13 mouse cellular contexts compared by ENCODE assay signal in genomic region chr2:33631022-33631707, GRCm38 (mm10). TPM values are rescaled to one million over a fixed set of nuclear protein-coding genes. Genes with fewer than 3 reads are reported as not detected.
DNase-seq lines count a peak whose midpoint lies in the region; ATAC-seq and TF ChIP-seq lines count a peak whose summit lies in the region.
"Had no signal": no experiment of that assay in that cellular context is flagged by ENCODE, and none has a peak within 500 bp of the region (broad histone marks: within the 10 kb centered on the region; RNA-seq: fewer than 3 reads in every experiment).

No protein-coding gene starts in this region.

- H3K9me3 ChIP-seq in heart, embryonic 11.5 days (replicated peaks; ENCODE audit: control insufficient read depth, low read length) = no peaks in the 10 kb centered on the region
- no peaks in the 10 kb centered on the region for H3K9me3 ChIP-seq in ES-Bruce4 (replicated peaks; ENCODE audit: control insufficient read depth, insufficient read depth, low read length, poor library complexity, severe bottlenecking)
- no peaks in the 10 kb centered on the region for H3K9me3 ChIP-seq in forebrain, embryonic 13.5 days (replicated peaks)
- H3K9me3 ChIP-seq in midbrain, embryonic 11.5 days (ENCODE audit: control insufficient read depth, low read length) = no peaks in the 10 kb centered on the region

- no peak for TF ChIP-seq EP300 in ES-Bruce4 (IDR thresholded peaks at IDR 0.05; ENCODE audit: insufficient read depth, low read depth, low read length)

- H3K4me1 ChIP-seq in heart, embryonic 11.5 days (ENCODE audit: control insufficient read depth, insufficient read depth, low read length) = peaks cover 3% of the 10 kb centered on the region; the same call in 1 of the 2 replicates
- H3K4me1 ChIP-seq in ES-Bruce4 (ENCODE audit: control insufficient read depth, insufficient read depth, low read length) = peaks cover 2% of the 10 kb centered on the region
- peaks cover 17% of the 10 kb centered on the region for H3K4me1 ChIP-seq in forebrain, embryonic 13.5 days
- peaks cover 39% of the 10 kb centered on the region for H3K4me1 ChIP-seq in midbrain, embryonic 11.5 days (ENCODE audit: control insufficient read depth, insufficient read depth, low read length)

- no peak for DNase-seq in heart, adult 11 months
- DNase-seq in midbrain, embryonic 11.5 days (ENCODE audit: low spot score, missing footprints) = peak; percentile 96
- no peak for DNase-seq in right cerebral cortex, postnatal 14 days
- no peak for DNase-seq in right cerebral cortex, postnatal 25 days
- no peak for DNase-seq in urinary bladder, postnatal 4 days (ENCODE audit: low spot score in 2 of 2)
- DNase-seq: cerebellum, adult 8-10 months; kidney, postnatal 10 days; left cerebral cortex, postnatal 4 days; retina, postnatal 1 day; thymus, adult 18-20 months had no signal

- ATAC-seq in heart, embryonic 11.5 days (replicated peaks; ENCODE audit: insufficient number of reproducible peaks, low FRiP score, low TSS enrichment) = no peak
- ATAC-seq in forebrain, embryonic 13.5 days = no peak
- ATAC-seq in midbrain, embryonic 11.5 days (ENCODE audit: low FRiP score) = peak; percentile 54

- 1% methylated on average over 40 of the region's 40 CpGs for WGBS in heart, embryonic 11.5 days (ENCODE audit: insufficient replicate concordance)
- WGBS in forebrain, embryonic 13.5 days = under 1% methylated on average over 40 of the region's 40 CpGs
- WGBS in midbrain, embryonic 11.5 days = under 1% methylated on average over 40 of the region's 40 CpGs

- peak overlapping the region; percentile 14 for H3K4me2 ChIP-seq in heart, embryonic 11.5 days
- H3K4me2 ChIP-seq in forebrain, embryonic 13.5 days = peak overlapping the region; percentile 32
- peak overlapping the region; percentile 47 for H3K4me2 ChIP-seq in midbrain, embryonic 11.5 days

- H3K27ac ChIP-seq in heart, embryonic 11.5 days (ENCODE audit: low read depth, low read length) = no peak overlapping the region
- H3K27ac ChIP-seq in ES-Bruce4 (ENCODE audit: insufficient read depth, low read length) = no peak overlapping the region
- H3K27ac ChIP-seq in forebrain, embryonic 13.5 days = no peak overlapping the region
- H3K27ac ChIP-seq in midbrain, embryonic 11.5 days (ENCODE audit: low read depth, low read length) = peak overlapping the region; percentile 48; the same call in 1 of the 2 replicates

- peaks cover 98% of the 10 kb centered on the region for H3K27me3 ChIP-seq in heart, embryonic 11.5 days (ENCODE audit: control insufficient read depth, insufficient read depth, low read length)
- peaks cover 42% of the 10 kb centered on the region for H3K27me3 ChIP-seq in ES-Bruce4 (ENCODE audit: control insufficient read depth, insufficient read depth, low read length, poor library complexity, severe bottlenecking)
- peaks cover 100% of the 10 kb centered on the region for H3K27me3 ChIP-seq in forebrain, embryonic 13.5 days
- peaks cover 100% of the 10 kb centered on the region for H3K27me3 ChIP-seq in midbrain, embryonic 11.5 days (ENCODE audit: control insufficient read depth, insufficient read depth, low read length)

- no peak overlapping the region for H3K9ac ChIP-seq in heart, embryonic 11.5 days (ENCODE audit: low read depth, low read length)
- no peak overlapping the region for H3K9ac ChIP-seq in ES-Bruce4 (ENCODE audit: low read depth, poor library complexity, severe bottlenecking)
- no peak overlapping the region for H3K9ac ChIP-seq in forebrain, embryonic 13.5 days
- peak overlapping the region; percentile 46; the same call in 1 of the 2 replicates for H3K9ac ChIP-seq in midbrain, embryonic 11.5 days (ENCODE audit: low read length)

- no peak for TF ChIP-seq POLR2A in ES-Bruce4 (IDR thresholded peaks at IDR 0.05; ENCODE audit: insufficient read depth, low read length)

- H3K36me3 ChIP-seq in heart, embryonic 11.5 days (ENCODE audit: control insufficient read depth, insufficient read depth, low read length) = no peaks in the 10 kb centered on the region
- no peaks in the 10 kb centered on the region for H3K36me3 ChIP-seq in ES-Bruce4 (ENCODE audit: control insufficient read depth, insufficient read depth, low read length, poor library complexity, severe bottlenecking)
- no peaks in the 10 kb centered on the region for H3K36me3 ChIP-seq in forebrain, embryonic 13.5 days (ENCODE audit: poor library complexity, severe bottlenecking)
- H3K36me3 ChIP-seq in midbrain, embryonic 11.5 days (ENCODE audit: control insufficient read depth, insufficient read depth, low read length) = no peaks in the 10 kb centered on the region

- TF ChIP-seq CTCF in ES-Bruce4 (IDR thresholded peaks at IDR 0.05; ENCODE audit: low read depth, low read length) = no peak

- peak overlapping the region; percentile 5; the same call in 1 of the 2 replicates for H3K4me3 ChIP-seq in heart, embryonic 11.5 days (ENCODE audit: low read depth, low read length)
- peak overlapping the region; percentile 11; the same call in 1 of the 2 replicates for H3K4me3 ChIP-seq in ES-Bruce4 (ENCODE audit: low read depth, low read length)
- no peak overlapping the region for H3K4me3 ChIP-seq in forebrain, embryonic 13.5 days
- H3K4me3 ChIP-seq in midbrain, embryonic 11.5 days (ENCODE audit: low read depth, low read length) = peak overlapping the region; percentile 20

RNA-seq across cellular contexts. Expression of gene Lmx1b, which starts 9.1 kb away (rescaled TPM):
- 0.03 TPM in 1 of 2 replicates, not detected in the other for polyA plus RNA-seq in heart, embryonic 11.5 days (2014; fragmentation: Nextera tagmentation; extraction: Ambion mirVana)
- polyA plus RNA-seq in ES-Bruce4 (2011; ENCODE audit: insufficient read depth, insufficient read length, low read depth, missing spikeins) = 0.46 and 0.58 TPM in 2 replicates
- 0.12 and 0.54 TPM in 2 replicates for polyA plus RNA-seq in forebrain, embryonic 13.5 days (2015; fragmentation: Nextera tagmentation; extraction: Ambion mirVana)
- 2.0 and 2.2 TPM in 2 replicates for polyA plus RNA-seq in midbrain, embryonic 11.5 days (2014; fragmentation: Nextera tagmentation; extraction: Ambion mirVana)
